Mouse (Mus musculus): ENCODE data around the gene Foxa2. TPM values are rescaled to one million over a fixed set of nuclear protein-coding genes. Genes with fewer than 3 reads are reported as not detected.

Foxa2 gene
- total and polyA plus RNA-seq, 3 experiments = 3.2 TPM; not detected in 2

- TF ChIP-seq CTCF (IDR thresholded peaks at IDR 0.05; ENCODE audit: low read depth, low read length) = no peak
- no peak for TF ChIP-seq GATA1 (IDR thresholded peaks at IDR 0.05; ENCODE audit: borderline replicate concordance, low read length)
- TF ChIP-seq POLR2AphosphoS5 (IDR thresholded peaks at IDR 0.05; ENCODE audit: insufficient replicate concordance, low read depth, low read length) = no peak
- no peak for TF ChIP-seq GATA2 (IDR thresholded peaks at IDR 0.05; ENCODE audit: borderline replicate concordance, low read depth, low read length)
- TF ChIP-seq TAL1 (conservative IDR thresholded peaks at IDR 0.05; ENCODE audit: low read depth, low read length) = no peak
- DNase-seq (ENCODE audit: low spot score) = no peak
- ATAC-seq (ENCODE audit: extremely low read depth, insufficient number of reproducible peaks, low FRiP score, poor library complexity, severe bottlenecking) = no peak
- no peaks in the 10 kb centered on the region for H3K27me3 ChIP-seq (ENCODE audit: insufficient read depth, low read length)
- H3K9me3 ChIP-seq (replicated peaks) = peaks cover 31% of the 10 kb centered on the region
- no peaks in the 10 kb centered on the region for H3K36me3 ChIP-seq (replicated peaks)
- H3K4me1 ChIP-seq (ENCODE audit: insufficient read depth, low read depth, low read length) = no peaks in the 10 kb centered on the region
- H3K4me3 ChIP-seq (ENCODE audit: low read depth, low read length) = no peak overlapping the region
These were observed 35.5 kb upstream of the Foxa2 start for GRCm38 (mm10) chr2:148082283-148082682.

- no peak for ATAC-seq (ENCODE audit: extremely low read depth, insufficient number of reproducible peaks, low FRiP score, poor library complexity, severe bottlenecking)
- Histone ChIP-seq H3K4me3 (ENCODE audit: low read depth, low read length) (no peak overlapping the region), H3K27me3 (ENCODE audit: insufficient read depth, low read length) (no peaks in the 10 kb centered on the region), H3K4me1 (ENCODE audit: insufficient read depth, low read depth, low read length) (no peaks in the 10 kb centered on the region), H3K9me3 (replicated peaks) (peaks cover 28% of the 10 kb centered on the region), H3K36me3 (replicated peaks) (no peaks in the 10 kb centered on the region)
- no peak for DNase-seq (ENCODE audit: low spot score)
- TF ChIP-seq GATA1 (IDR thresholded peaks at IDR 0.05; ENCODE audit: borderline replicate concordance, low read length) = no peak
- TF ChIP-seq POLR2AphosphoS5 (IDR thresholded peaks at IDR 0.05; ENCODE audit: insufficient replicate concordance, low read depth, low read length) = no peak
- TF ChIP-seq TAL1 (conservative IDR thresholded peaks at IDR 0.05; ENCODE audit: low read depth, low read length) = no peak
- no peak for TF ChIP-seq CTCF (IDR thresholded peaks at IDR 0.05; ENCODE audit: low read depth, low read length)
- TF ChIP-seq GATA2 (IDR thresholded peaks at IDR 0.05; ENCODE audit: borderline replicate concordance, low read depth, low read length) = no peak
These were observed 13.9 kb upstream of the Foxa2 start for GRCm38 (mm10) chr2:148060705-148061104.

GRCm38 (mm10) chr2:148053411-148053810 is 6.6 kb upstream of the Foxa2 start:
- no peak for ATAC-seq (ENCODE audit: extremely low read depth, insufficient number of reproducible peaks, low FRiP score, poor library complexity, severe bottlenecking)
- TF ChIP-seq CTCF (IDR thresholded peaks at IDR 0.05; ENCODE audit: low read depth, low read length) (no peak), GATA2 (IDR thresholded peaks at IDR 0.05; ENCODE audit: borderline replicate concordance, low read depth, low read length) (no peak), TAL1 (conservative IDR thresholded peaks at IDR 0.05; ENCODE audit: low read depth, low read length) (no peak), GATA1 (IDR thresholded peaks at IDR 0.05; ENCODE audit: borderline replicate concordance, low read length) (no peak), POLR2AphosphoS5 (IDR thresholded peaks at IDR 0.05; ENCODE audit: insufficient replicate concordance, low read depth, low read length) (no peak)
- H3K4me1 ChIP-seq (ENCODE audit: insufficient read depth, low read depth, low read length) = no peaks in the 10 kb centered on the region
- DNase-seq (ENCODE audit: low spot score) = no peak
- no peaks in the 10 kb centered on the region for H3K27me3 ChIP-seq (ENCODE audit: insufficient read depth, low read length)
- H3K36me3 ChIP-seq (replicated peaks) = no peaks in the 10 kb centered on the region
- no peak overlapping the region for H3K4me3 ChIP-seq (ENCODE audit: low read depth, low read length)
- H3K9me3 ChIP-seq (replicated peaks) = peaks cover 39% of the 10 kb centered on the region

- H3K9me3 ChIP-seq (replicated peaks) = peaks cover 73% of the 10 kb centered on the region
- ATAC-seq (ENCODE audit: extremely low read depth, insufficient number of reproducible peaks, low FRiP score, poor library complexity, severe bottlenecking) = no peak
- no peaks in the 10 kb centered on the region for H3K4me1 ChIP-seq (ENCODE audit: insufficient read depth, low read depth, low read length)
- no peak for TF ChIP-seq GATA2 (IDR thresholded peaks at IDR 0.05; ENCODE audit: borderline replicate concordance, low read depth, low read length)
- TF ChIP-seq POLR2AphosphoS5 (IDR thresholded peaks at IDR 0.05; ENCODE audit: insufficient replicate concordance, low read depth, low read length) = no peak
- no peak for TF ChIP-seq GATA1 (IDR thresholded peaks at IDR 0.05; ENCODE audit: borderline replicate concordance, low read length)
- no peak for TF ChIP-seq TAL1 (conservative IDR thresholded peaks at IDR 0.05; ENCODE audit: low read depth, low read length)
- TF ChIP-seq CTCF (IDR thresholded peaks at IDR 0.05; ENCODE audit: low read depth, low read length) = no peak
- H3K36me3 ChIP-seq (replicated peaks) = no peaks in the 10 kb centered on the region
- no peaks in the 10 kb centered on the region for H3K27me3 ChIP-seq (ENCODE audit: insufficient read depth, low read length)
- DNase-seq (ENCODE audit: low spot score) = no peak
- no peak overlapping the region for H3K4me3 ChIP-seq (ENCODE audit: low read depth, low read length)
These were observed 1.8 kb upstream of the Foxa2 start for GRCm38 (mm10) chr2:148048484-148049129.

- Histone ChIP-seq H3K27me3 (ENCODE audit: insufficient read depth, low read length) (no peaks in the 10 kb centered on the region), H3K4me1 (ENCODE audit: insufficient read depth, low read depth, low read length) (no peaks in the 10 kb centered on the region), H3K9me3 (replicated peaks) (peaks cover 67% of the 10 kb centered on the region), H3K4me3 (ENCODE audit: low read depth, low read length) (no peak overlapping the region), H3K36me3 (replicated peaks) (no peaks in the 10 kb centered on the region)
- DNase-seq (ENCODE audit: low spot score) (no peak), ATAC-seq (ENCODE audit: extremely low read depth, insufficient number of reproducible peaks, low FRiP score, poor library complexity, severe bottlenecking) (no peak)
- no peak for TF ChIP-seq CTCF (IDR thresholded peaks at IDR 0.05; ENCODE audit: low read depth, low read length)
- TF ChIP-seq GATA2 (IDR thresholded peaks at IDR 0.05; ENCODE audit: borderline replicate concordance, low read depth, low read length) = no peak
- no peak for TF ChIP-seq TAL1 (conservative IDR thresholded peaks at IDR 0.05; ENCODE audit: low read depth, low read length)
- no peak for TF ChIP-seq GATA1 (IDR thresholded peaks at IDR 0.05; ENCODE audit: borderline replicate concordance, low read length)
- TF ChIP-seq POLR2AphosphoS5 (IDR thresholded peaks at IDR 0.05; ENCODE audit: insufficient replicate concordance, low read depth, low read length) = no peak
These were observed 842 bp upstream of the Foxa2 start for GRCm38 (mm10) chr2:148047611-148048010.

GRCm38 (mm10) chr2:148045937-148046798 is 601 bp downstream of the Foxa2 start:
- Histone ChIP-seq H3K4me1 (ENCODE audit: insufficient read depth, low read depth, low read length) (no peaks in the 10 kb centered on the region), H3K4me3 (ENCODE audit: low read depth, low read length) (no peak overlapping the region; the same call in 1 of the 2 replicates), H3K27me3 (ENCODE audit: insufficient read depth, low read length) (no peaks in the 10 kb centered on the region), H3K36me3 (replicated peaks) (no peaks in the 10 kb centered on the region), H3K9me3 (replicated peaks) (peaks cover 66% of the 10 kb centered on the region)
- no peak for ATAC-seq (ENCODE audit: extremely low read depth, insufficient number of reproducible peaks, low FRiP score, poor library complexity, severe bottlenecking)
- no peak for DNase-seq (ENCODE audit: low spot score)
- no peak for TF ChIP-seq CTCF (IDR thresholded peaks at IDR 0.05; ENCODE audit: low read depth, low read length)
- no peak for TF ChIP-seq GATA2 (IDR thresholded peaks at IDR 0.05; ENCODE audit: borderline replicate concordance, low read depth, low read length)
- no peak for TF ChIP-seq GATA1 (IDR thresholded peaks at IDR 0.05; ENCODE audit: borderline replicate concordance, low read length)
- no peak for TF ChIP-seq TAL1 (conservative IDR thresholded peaks at IDR 0.05; ENCODE audit: low read depth, low read length)
- no peak for TF ChIP-seq POLR2AphosphoS5 (IDR thresholded peaks at IDR 0.05; ENCODE audit: insufficient replicate concordance, low read depth, low read length)
